Mouse (Mus musculus) olfactory bulb, adult 2 months (tissue): ENCODE measurements around the gene Gm21750.

Experiments
- CTCF ChIP-seq: fragments of 200-500 bp; IDR thresholded peaks from 2 replicates; pipeline ENCODE4 v1.5.1; 2012; ENCODE audit warnings: low read depth, mild to moderate bottlenecking, low read length, moderate library complexity; ENCODE audit not compliant: insufficient read depth
- POLR2A ChIP-seq: fragments of 200-500 bp; IDR thresholded peaks from 2 replicates; pipeline ENCODE4 v1.6.1; 2012; ENCODE audit warnings: mild to moderate bottlenecking, low read depth, low read length, moderate library complexity; ENCODE audit not compliant: insufficient read depth

DNA sequence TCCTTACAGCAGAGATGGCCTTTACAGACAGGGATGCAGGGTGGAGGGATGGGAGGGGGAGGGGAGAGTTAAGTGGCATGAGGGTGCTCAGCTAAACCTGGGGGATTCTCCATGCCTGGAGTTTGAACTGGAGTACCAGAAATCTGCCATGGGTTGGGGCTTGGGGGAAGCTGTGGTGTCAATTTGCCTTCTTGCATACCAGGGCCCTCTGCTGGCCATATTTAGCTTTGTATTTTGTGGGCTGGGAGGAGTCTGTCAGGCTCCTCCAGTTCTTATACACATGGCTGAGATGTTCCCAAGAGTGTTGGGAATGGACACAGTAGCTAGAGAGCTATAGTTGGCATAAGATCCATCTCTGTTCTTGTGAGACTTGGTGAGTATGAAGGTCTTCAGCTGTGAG is 23.6 kb upstream of the Gm21750 start:
- TF ChIP-seq CTCF: no peak
- TF ChIP-seq POLR2A: no peak
